Mouse (Mus musculus) embryo, embryonic 11 days (tissue): ENCODE results near the gene Prss23.
A peak's percentile ranks its signal among the peaks of the same experiment; 100 is the strongest.

ENCODE experiments used
- DNase-seq: peaks from one replicate; pipeline ENCODE4 v3.0.0-alpha.2; 2015

The Prss23 gene

DNA sequence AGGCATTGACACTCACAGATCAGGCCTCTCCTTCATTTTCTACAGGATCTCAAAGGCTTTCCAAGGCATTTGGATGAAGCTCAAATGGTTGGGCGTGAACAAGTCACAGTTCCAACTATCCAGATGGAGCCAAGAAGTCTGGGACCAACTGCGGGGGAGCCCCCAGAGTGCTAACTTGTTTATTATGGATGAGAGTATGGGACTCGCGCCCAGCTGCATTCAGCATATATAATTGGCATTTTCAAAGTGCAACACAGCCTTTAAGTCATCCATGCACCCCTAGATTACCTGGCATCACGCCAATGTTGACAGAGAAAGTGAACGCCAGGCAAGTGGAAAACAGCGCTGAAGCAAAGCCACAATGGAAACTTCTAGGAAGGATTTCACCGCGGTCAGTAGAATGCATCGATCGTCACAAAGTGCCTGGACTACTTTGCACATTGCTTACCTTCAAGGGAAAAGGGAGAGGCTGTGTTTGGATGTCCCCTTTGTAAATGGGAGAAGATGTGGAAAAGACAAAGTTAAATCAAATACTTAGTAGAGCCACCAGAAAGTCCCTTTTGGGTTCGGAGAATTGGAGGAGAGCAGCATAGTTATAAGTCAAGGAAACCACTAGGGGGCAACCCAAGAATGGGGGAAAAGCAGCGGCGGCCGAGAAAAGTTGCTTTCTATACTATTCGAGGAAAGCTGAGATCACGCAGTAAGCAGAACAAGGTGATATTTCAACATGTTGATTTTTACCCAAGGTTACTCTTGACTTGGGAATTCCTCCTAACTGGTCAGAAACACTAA is 27.3 kb downstream of the Prss23 start:
- peak; percentile 91 for DNase-seq

DNA sequence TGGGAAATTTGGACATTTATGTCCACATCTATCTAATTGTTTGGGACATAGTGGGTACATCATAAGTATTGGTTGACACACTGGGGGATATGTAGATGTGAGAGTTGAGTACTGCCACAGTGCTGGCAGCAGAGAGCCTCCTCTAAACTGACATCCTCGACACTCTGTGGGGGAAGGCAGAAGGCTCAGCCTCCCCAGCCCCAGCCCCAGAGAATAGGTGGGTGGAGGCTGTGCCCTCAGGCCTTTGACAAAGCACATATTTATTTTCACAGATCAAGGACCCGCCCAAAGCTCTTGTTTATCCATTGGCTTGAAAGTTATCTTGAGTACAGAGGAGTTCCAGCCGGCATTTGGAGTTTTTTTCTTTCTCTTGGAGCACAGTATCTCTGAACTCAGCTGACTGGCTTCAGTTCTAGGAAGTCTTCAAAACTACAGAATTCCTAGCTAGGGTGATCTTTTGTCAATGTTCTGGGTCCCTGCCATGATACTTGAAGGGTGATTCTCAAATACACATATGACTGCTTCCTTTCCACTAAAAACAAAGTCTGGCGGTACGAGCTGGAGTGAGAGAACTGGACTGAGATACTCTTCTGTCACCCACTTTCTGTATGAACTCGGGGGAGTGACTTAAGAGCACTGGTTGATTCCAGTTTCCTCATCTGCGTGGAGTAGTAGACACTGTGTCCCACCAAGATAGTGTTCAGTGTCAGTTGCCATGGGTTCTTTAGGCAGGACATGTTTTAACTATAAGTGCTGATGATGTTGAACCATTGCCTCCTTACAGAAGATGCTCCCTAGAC is 43.0 kb downstream of the Prss23 start:
- no peak for DNase-seq

DNA sequence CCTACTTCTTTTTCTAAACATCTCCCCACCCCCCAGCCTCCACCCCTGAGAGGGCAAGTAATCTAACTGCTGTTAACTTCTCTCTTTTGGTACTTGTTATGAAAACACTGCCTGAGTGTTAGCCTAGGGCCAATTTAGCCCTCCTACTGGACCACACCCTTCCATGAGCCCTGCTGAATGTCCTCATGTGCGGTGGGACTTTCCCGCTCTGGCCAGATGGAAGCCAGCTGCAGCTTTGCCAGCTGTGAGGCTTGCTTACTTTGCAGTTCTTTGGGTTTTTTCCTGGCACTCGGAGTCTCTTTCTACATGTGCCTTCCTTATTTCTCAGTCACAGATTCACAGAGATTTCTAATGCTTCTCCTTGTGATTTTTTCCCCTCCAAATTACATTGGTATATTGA is 45.3 kb downstream of the Prss23 start:
- DNase-seq = peak; percentile 30

GRCm38 (mm10) chr7:89478490-89478889 is 48.5 kb downstream of the Prss23 start:
- no peak for DNase-seq

- DNase-seq = peak; percentile 83
Measured at GRCm38 (mm10) chr7:89477294-89477999, 49.5 kb downstream of the Prss23 start.

DNA sequence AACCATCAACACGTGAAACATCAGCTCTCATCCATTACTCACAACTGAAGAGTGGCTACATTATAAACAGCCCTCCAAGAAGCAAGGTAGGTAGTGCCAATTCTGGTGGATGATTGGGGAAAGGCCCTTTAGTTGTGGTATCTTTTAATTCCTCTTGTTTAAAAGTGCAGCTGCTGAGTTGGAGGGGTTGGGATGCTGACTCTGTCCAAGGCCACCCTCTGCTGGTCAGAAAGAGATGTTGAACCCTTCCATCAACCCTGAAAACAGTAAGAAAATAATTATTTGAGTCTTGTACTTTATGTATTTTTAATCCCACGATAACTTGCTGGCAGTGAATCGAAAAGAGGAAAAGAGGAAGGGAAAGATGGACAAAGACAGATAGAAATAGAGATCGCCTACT is 53.5 kb downstream of the Prss23 start:
- peak; percentile 43 for DNase-seq

- peak; percentile 43 for DNase-seq
Measured at GRCm38 (mm10) chr7:89463775-89464592, 63.0 kb downstream of the Prss23 start.

DNA sequence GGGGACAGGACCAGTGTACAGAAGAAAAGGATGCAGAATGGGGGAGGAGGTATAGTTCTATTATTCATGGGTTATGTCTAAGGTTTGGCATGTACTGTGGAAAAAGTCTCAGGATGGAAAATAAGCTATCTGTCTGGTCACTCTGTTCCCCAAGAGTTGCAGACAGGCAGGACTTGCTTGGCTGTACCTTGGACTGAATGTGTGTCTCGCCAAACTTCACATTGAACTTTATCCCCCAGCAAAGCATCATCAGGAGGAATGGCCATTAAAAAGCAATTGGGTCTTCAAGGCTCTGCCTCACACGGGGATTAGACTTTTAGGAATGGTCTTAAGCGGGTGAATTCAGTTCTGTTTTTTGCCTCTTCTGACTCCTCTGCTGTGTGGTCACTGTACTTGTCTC is 63.7 kb downstream of the Prss23 start:
- no peak for DNase-seq

DNA sequence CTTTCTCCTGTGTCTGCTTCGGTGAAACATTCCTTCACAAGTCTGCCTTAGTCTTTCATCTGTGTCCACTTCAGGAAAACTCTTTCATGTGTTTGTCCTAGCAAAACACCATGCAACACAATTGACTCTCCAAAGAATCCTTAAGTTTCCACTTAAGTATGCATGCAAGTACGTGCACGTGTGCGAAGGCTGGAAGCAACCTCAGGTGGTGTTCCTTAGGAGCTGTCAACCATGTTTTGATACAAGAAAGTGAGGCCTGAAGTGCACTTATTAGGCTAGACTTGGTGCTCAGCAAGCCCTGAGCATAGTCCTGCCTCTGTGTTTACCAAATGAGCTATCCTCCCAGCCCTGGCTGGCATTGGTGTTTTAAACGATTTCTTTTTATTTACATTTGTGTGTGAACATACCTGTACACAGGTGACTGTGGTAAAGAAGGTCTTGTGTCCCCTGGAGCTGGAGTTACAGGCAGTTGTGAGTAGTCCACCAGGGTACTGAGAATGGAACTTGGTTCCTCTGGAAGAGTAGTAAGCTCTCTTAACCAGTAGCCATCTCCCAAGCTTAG is 64.3 kb downstream of the Prss23 start:
- no peak for DNase-seq

GRCm38 (mm10) chr7:89461351-89461750 is 65.6 kb downstream of the Prss23 start:
- peak; percentile 47 for DNase-seq

- no peak for DNase-seq
Measured at GRCm38 (mm10) chr7:89460911-89461310, 66.1 kb downstream of the Prss23 start.

DNA sequence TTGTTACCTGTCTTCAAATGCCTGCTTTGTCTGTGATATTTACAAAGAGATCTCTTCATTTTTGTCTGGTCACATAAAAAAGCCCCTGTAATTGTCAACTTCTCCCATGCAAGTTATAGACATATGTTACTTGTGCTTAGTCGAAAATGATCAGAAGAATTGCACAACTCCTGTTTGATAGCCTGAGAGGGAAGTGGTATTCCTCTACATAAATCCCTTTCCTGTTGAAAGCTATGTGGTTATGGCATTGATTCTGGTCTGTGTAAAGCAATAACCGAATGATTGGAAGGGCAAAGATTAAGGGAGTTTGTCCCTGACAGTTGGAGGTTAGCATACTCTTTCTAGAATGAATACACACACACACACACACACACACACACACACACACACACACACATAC is 67.3 kb downstream of the Prss23 start:
- DNase-seq = no peak
